Mouse (Mus musculus) embryonic facial prominence, embryonic 13.5 days (tissue): ENCODE results near the gene Lcn12. TPM values are rescaled to one million over a fixed set of nuclear protein-coding genes. Genes with fewer than 3 reads are reported as not detected.
A peak's percentile ranks its signal among the peaks of the same experiment; 100 is the strongest.

Experiments used
- ATAC-seq: fragments of 200-750 bp; cut with Nextera tagmentation; 2 replicates; pipeline ENCODE4 v1.8.0; 2017; ENCODE audit warnings: low read depth; ENCODE audit not compliant: insufficient number of reproducible peaks, insufficient read depth, low FRiP score, low TSS enrichment
- H3K27ac ChIP-seq: fragments of 300-500 bp; sonication (generic); 2 replicates; pipeline ENCODE4 v1.5.1; 2015; ENCODE audit warnings: moderate library complexity, mild to moderate bottlenecking, inconsistent platforms
- H3K27me3 ChIP-seq: fragments of 300-500 bp; sonication (generic); 2 replicates; pipeline ENCODE4 v1.6.1; 2015; ENCODE audit warnings: mild to moderate bottlenecking, inconsistent platforms
- H3K36me3 ChIP-seq: fragments of 300-500 bp; sonication (generic); 2 replicates; pipeline ENCODE4 v1.6.1; 2015; ENCODE audit warnings: mild to moderate bottlenecking, inconsistent platforms
- H3K4me1 ChIP-seq: fragments of 300-500 bp; sonication (generic); 2 replicates; pipeline ENCODE4 v1.6.1; 2015; ENCODE audit warnings: inconsistent platforms
- H3K4me2 ChIP-seq: fragments of 300-500 bp; sonication (generic); 2 replicates; pipeline ENCODE4 v1.6.1; 2015; ENCODE audit warnings: moderate library complexity, mild to moderate bottlenecking, inconsistent platforms
- H3K4me3 ChIP-seq: fragments of 300-500 bp; sonication (generic); 2 replicates; pipeline ENCODE4 v1.5.1; 2015; ENCODE audit warnings: mild to moderate bottlenecking, inconsistent platforms
- H3K9ac ChIP-seq: fragments of 300-500 bp; sonication (generic); 2 replicates; pipeline ENCODE4 v1.6.1; 2015; ENCODE audit warnings: mild to moderate bottlenecking, inconsistent platforms
- H3K9me3 ChIP-seq: fragments of 300-500 bp; sonication (generic); 2 replicates; pipeline ENCODE4 v1.6.1; 2016; ENCODE audit warnings: inconsistent platforms
- WGBS: fragments of 180-500 bp; shearing (Covaris S2); methylation state at CpG from one replicate; pipeline ENCODE4 v1.1.7; 2015; ENCODE audit warnings: mixed read lengths; 5-methylcytosine and 5-hydroxymethylcytosine counted together
- polyA plus RNA-seq: library from polyadenylated mRNA; unstranded; fragments of >200 nt; fragmentation: Nextera tagmentation; extraction: Ambion mirVana; gene quantifications from 2 replicates; pipeline ENCODE4 v1.2.1, GENCODE M21; 2015

Gene Lcn12
- polyA plus RNA-seq, 1 experiment from 2014 or later: not detected

DNA sequence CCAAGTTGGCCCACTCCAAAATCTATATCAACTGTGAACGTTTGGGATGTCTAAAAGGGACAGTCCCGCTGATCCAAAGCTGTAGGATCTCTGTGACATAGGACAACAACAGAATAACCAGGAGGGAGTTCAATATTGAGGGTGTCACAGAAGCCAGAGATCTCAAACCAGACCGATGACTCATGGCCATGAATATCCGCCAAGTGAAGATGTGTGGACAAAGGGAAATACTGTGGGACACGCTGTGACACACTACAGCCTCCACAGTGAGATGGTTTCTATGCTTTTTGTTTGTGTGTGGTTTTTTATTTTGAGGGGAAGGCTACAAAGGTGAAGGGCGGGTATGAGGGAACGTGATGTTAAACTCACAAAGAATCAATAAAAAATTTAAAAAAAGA lies 5.0 kb downstream of the Lcn12 start:
- H3K27ac ChIP-seq: no peak overlapping the region
- no peaks in the 10 kb centered on the region for H3K9me3 ChIP-seq
- no peaks in the 10 kb centered on the region for H3K4me1 ChIP-seq
- H3K4me2 ChIP-seq: no peak overlapping the region
- H3K27me3 ChIP-seq: no peaks in the 10 kb centered on the region
- H3K4me3 ChIP-seq: no peak overlapping the region
- ATAC-seq: no peak
- no peak overlapping the region for H3K9ac ChIP-seq
- 77% methylated on average over 7 of the region's 7 CpGs for WGBS
- no peaks in the 10 kb centered on the region for H3K36me3 ChIP-seq

GRCm38 (mm10) chr2:25487965-25488670 lies 5.6 kb downstream of the Lcn12 start:
- Histone ChIP-seq H3K4me3 (no peak overlapping the region), H3K27ac (no peak overlapping the region), H3K36me3 (no peaks in the 10 kb centered on the region), H3K4me2 (no peak overlapping the region), H3K9me3 (no peaks in the 10 kb centered on the region), H3K4me1 (no peaks in the 10 kb centered on the region), H3K27me3 (no peaks in the 10 kb centered on the region), H3K9ac (0 out of 2 replicates have a peak overlapping the region, but pooled peaks have one; percentile 40)
- 68% methylated on average over 6 of the region's 6 CpGs for WGBS
- no peak for ATAC-seq

DNA sequence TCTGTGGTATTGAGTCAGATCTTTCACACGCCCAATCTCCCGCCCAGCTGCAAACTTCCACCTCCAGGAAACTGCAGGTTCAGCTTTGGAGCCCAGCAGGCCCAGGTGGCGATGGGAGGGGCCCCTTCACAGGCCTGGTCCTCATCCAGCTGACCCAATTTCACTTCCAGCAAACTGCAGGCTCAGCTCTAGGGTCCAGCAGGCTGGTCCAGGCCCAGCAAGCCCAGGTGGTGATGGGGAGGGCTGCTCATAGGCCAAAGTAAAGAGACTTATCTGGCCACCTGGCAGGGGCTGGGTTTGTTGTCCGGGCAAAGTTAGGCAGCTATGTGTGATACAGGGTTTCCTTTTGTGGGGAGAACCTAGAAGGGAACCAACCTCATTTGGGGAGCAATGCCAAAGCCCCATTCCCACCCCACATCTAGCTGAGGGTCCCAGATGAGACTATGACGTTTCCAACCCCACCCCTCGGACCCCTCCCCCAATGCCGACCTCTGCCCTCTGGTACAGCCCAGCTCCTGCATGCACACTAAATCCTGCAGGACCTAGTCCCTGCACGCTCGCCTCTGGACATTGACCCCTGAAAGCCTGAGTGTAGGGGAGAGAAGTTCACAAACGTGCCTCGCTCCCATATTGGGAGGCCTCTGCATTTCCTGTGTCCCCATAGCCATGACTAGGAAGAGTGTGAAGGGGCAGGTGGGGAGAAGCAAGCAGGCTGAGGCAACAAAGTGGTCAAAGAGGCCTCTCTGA lies 8.6 kb downstream of the Lcn12 start:
- WGBS: 64% methylated on average over 11 of the region's 11 CpGs
- H3K4me2 ChIP-seq: no peak overlapping the region

DNA sequence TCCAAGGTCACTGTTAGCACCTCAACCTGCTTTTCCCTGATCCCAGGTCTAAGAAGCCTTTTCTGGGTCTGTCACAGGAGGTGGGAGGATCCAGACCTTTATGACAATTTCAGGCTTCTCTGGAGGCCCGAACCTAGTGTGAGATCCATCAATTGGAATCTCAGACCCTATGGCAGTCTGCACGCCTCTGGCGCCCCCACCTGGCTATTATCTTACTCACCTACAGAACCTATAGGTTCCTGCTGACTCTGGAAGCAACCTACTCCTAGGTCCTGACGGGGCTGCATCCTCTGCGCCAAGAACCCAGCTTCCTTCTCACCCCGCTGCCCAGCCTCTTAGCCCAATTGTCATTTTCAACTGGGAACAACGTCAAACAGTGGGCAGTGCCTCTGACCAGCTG lies 10.7 kb downstream of the Lcn12 start:
- WGBS: 27% methylated on average over 7 of the region's 7 CpGs
- Histone ChIP-seq H3K4me2 (no peak overlapping the region), H3K27ac (no peak overlapping the region), H3K27me3 (no peaks in the 10 kb centered on the region; the same call in 1 of the 2 replicates), H3K9ac (no peak overlapping the region), H3K4me1 (no peaks in the 10 kb centered on the region), H3K4me3 (no peak overlapping the region), H3K36me3 (no peaks in the 10 kb centered on the region), H3K9me3 (no peaks in the 10 kb centered on the region)
- no peak for ATAC-seq

More for the DNA sequence above, 8.6 kb downstream of the Lcn12 start:
- Histone ChIP-seq H3K4me1 (no peaks in the 10 kb centered on the region), H3K36me3 (no peaks in the 10 kb centered on the region), H3K9ac (no peak overlapping the region), H3K27me3 (no peaks in the 10 kb centered on the region; the same call in 1 of the 2 replicates), H3K9me3 (no peaks in the 10 kb centered on the region), H3K4me3 (no peak overlapping the region), H3K27ac (no peak overlapping the region)
- ATAC-seq: no peak

DNA sequence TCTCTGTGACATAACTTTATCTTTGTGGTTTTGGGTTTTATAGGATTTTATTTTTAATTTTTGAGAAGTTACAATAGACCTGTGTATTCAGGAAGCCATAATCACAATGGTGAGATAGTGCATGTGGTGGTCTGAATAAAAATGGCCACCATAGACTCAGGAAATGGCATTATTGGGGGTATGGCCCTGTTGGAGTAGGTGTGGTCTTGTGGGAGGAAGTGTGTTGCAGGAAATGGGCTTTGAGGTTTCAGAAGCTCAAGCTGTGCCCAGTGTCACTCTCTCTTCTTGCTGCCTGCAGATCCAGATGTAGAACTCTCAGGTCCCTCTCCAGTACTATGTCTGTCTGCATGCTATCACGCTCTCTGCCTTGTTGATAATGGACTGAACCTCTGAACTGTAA lies 13.2 kb downstream of the Lcn12 start:
- Histone ChIP-seq H3K9ac (no peak overlapping the region), H3K4me2 (no peak overlapping the region), H3K27ac (no peak overlapping the region), H3K4me1 (no peaks in the 10 kb centered on the region), H3K9me3 (no peaks in the 10 kb centered on the region), H3K36me3 (no peaks in the 10 kb centered on the region), H3K27me3 (no peaks in the 10 kb centered on the region; the same call in 1 of the 2 replicates), H3K4me3 (no peak overlapping the region)
- no peak for ATAC-seq
- 94% methylated on average over 1 of the region's 1 CpGs for WGBS

DNA sequence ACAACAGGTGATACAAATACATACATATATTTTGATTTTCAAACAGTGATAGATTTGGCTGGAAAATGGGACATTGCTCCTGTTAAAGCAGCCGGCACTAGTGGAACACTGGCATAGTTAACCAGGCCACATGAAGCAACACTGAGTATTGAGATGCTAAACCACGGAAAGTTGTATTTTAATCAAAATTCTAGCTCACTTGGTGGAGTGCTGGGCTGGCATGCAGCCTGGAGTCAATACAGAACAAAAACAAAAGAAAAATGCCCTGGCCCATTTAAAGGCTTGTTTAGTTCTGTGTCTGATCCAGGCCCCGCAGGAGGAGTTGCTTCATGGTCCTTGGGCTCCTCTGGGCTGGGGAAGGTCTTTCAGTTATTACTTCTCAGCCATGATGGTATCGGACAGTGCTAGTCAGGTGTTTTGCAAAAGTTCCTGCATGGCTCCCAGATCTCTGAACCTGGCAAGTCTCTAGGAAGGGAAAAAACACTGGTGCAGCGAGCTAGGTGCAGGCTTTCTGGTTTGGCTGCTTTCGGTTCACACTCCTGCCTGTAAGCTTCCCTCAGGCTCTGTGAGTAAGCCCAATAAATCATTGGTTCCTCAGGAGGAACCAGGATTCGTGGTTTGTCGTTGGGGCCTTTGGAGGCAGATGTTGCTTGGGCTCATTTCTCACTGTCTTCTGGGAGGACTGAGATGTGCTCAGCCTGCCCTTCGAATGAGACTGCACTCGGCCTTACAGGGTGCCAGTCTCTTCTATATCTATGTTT lies 14.0 kb downstream of the Lcn12 start:
- ATAC-seq: no peak
- Histone ChIP-seq H3K27ac (no peak overlapping the region), H3K4me1 (no peaks in the 10 kb centered on the region), H3K9ac (no peak overlapping the region), H3K36me3 (no peaks in the 10 kb centered on the region), H3K4me3 (no peak overlapping the region), H3K27me3 (no peaks in the 10 kb centered on the region; the same call in 1 of the 2 replicates), H3K4me2 (no peak overlapping the region), H3K9me3 (no peaks in the 10 kb centered on the region)
- 68% methylated on average over 10 of the region's 10 CpGs for WGBS

GRCm38 (mm10) chr2:25477967-25478675 lies 15.6 kb downstream of the Lcn12 start:
- no peak overlapping the region for H3K4me3 ChIP-seq
- no peaks in the 10 kb centered on the region for H3K4me1 ChIP-seq
- ATAC-seq: no peak
- H3K9ac ChIP-seq: no peak overlapping the region
- H3K9me3 ChIP-seq: no peaks in the 10 kb centered on the region
- H3K36me3 ChIP-seq: no peaks in the 10 kb centered on the region
- H3K4me2 ChIP-seq: no peak overlapping the region
- 87% methylated on average over 3 of the region's 3 CpGs for WGBS
- H3K27ac ChIP-seq: no peak overlapping the region
- no peaks in the 10 kb centered on the region; the same call in 1 of the 2 replicates for H3K27me3 ChIP-seq

DNA sequence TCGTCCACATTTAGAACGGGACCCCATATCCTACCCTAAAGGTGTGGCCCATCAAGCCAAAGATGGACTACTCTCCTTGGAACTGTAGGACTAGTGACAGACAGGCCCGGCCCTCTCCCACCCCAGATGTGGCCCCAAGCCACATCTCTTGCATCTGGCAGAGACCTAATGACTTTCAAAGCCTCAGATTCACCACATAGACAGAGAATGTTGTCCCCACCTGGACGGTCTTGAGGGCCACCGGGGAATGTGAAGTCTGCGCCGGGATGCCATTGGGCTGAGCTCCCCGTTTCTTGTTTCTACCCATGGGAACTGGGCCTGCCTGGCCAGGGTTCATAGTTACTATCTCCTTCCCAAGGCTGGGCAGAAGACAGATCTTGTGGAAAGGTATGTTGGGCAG lies 16.2 kb downstream of the Lcn12 start:
- no peak for ATAC-seq
- no peaks in the 10 kb centered on the region for H3K4me1 ChIP-seq
- WGBS: 88% methylated on average over 8 of the region's 8 CpGs

DNA sequence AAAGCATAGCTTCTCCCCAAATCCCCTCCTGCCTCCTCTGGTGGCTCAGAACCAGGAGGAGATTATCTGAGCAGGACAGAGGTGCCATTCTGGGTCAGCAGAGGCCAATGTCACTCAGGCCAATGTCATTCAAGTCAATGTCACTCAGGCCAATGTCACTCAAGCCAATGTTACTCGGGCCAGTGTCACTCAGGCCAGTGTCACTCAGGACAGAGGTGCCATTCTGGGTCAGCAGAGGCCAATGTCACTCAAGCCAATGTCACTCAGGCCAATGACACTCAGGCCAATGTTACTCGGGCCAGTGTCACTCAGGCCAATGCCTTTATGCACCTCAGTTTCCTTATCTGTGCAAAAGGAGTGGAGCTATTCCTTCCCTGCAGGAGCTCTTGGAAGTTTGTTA lies 21.2 kb downstream of the Lcn12 start:
- no peak overlapping the region for H3K4me3 ChIP-seq
- H3K27me3 ChIP-seq: peaks cover 5% of the 10 kb centered on the region; the same call in 1 of the 2 replicates
- ATAC-seq: no peak
- no peaks in the 10 kb centered on the region for H3K9me3 ChIP-seq
- no peak overlapping the region for H3K4me2 ChIP-seq
- 0 out of 2 replicates have a peak, but pooled peaks cover 7% of the 10 kb centered on the region for H3K4me1 ChIP-seq
- H3K27ac ChIP-seq: no peak overlapping the region
- H3K36me3 ChIP-seq: no peaks in the 10 kb centered on the region
- H3K9ac ChIP-seq: no peak overlapping the region
- WGBS: 74% methylated on average over 2 of the region's 2 CpGs

More for the DNA sequence above, 16.2 kb downstream of the Lcn12 start:
- Histone ChIP-seq H3K27me3 (no peaks in the 10 kb centered on the region; the same call in 1 of the 2 replicates), H3K36me3 (no peaks in the 10 kb centered on the region), H3K4me3 (no peak overlapping the region), H3K27ac (no peak overlapping the region), H3K4me2 (no peak overlapping the region), H3K9ac (no peak overlapping the region), H3K9me3 (no peaks in the 10 kb centered on the region)

DNA sequence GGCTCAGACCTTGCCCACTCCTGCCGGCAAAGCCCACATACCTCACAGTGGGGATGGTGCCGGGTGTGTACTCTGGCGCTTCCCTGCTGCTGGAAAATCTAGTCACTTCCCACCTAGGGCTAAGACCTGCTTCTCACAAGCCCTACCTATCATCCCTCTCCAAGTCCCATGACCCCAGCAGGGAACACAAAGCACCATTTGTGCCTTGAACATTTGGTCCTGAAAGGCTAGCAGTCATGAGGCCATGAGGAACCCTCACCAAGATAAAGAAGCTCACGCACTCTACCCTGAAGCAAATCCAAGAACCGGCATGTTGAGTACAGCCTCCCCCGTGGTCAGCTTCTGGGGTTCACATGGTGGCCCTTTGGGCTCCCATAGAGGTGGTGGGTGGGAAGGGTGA lies 23.7 kb downstream of the Lcn12 start, which contains the start of gene Ptgds:
Gene Ptgds, minus strand, starts transcription at position 78 of the 400 bp plus-strand sequence.
- 49% methylated on average over 6 of the region's 6 CpGs for WGBS

More for the DNA sequence above, 23.7 kb downstream of the Lcn12 start, which contains the start of gene Ptgds:
- peaks cover 5% of the 10 kb centered on the region; the same call in 1 of the 2 replicates for H3K27me3 ChIP-seq
- H3K4me3 ChIP-seq: no peak within 1 kb of the TSS
- H3K4me2 ChIP-seq: no peak within 1 kb of the TSS
- H3K27ac ChIP-seq: no peak within 1 kb of the TSS
- H3K9ac ChIP-seq: 0 out of 2 replicates have a peak within 1 kb of the TSS, but pooled peaks have one; percentile 27
- no peaks in the 10 kb centered on the region for H3K9me3 ChIP-seq
- no peak for ATAC-seq
- no peaks in the 10 kb centered on the region for H3K36me3 ChIP-seq
- 0 out of 2 replicates have a peak, but pooled peaks cover 12% of the 10 kb centered on the region for H3K4me1 ChIP-seq
